Mouse (Mus musculus): ENCODE results near the gene Rer1.

- TF ChIP-seq CTCF (IDR thresholded peaks at IDR 0.05; ENCODE audit: low read depth): no peak
- no peak for TF ChIP-seq EP300 (IDR thresholded peaks at IDR 0.05; ENCODE audit: low read depth)
Measured at GRCm38 (mm10) chr4:155089241-155089640, 3.1 kb upstream of the Rer1 start.

All from heart, postnatal 0 days (tissue).